Mouse (Mus musculus) ovary, postnatal 10 days (tissue): ENCODE data around the gene Sgms1.
A peak's percentile ranks its signal among the peaks of the same experiment; 100 is the strongest.

Experiments
- DNase-seq: peaks from one replicate; pipeline ENCODE4 v3.0.0; 2022; ENCODE audit warnings: low spot score

Gene Sgms1

DNA sequence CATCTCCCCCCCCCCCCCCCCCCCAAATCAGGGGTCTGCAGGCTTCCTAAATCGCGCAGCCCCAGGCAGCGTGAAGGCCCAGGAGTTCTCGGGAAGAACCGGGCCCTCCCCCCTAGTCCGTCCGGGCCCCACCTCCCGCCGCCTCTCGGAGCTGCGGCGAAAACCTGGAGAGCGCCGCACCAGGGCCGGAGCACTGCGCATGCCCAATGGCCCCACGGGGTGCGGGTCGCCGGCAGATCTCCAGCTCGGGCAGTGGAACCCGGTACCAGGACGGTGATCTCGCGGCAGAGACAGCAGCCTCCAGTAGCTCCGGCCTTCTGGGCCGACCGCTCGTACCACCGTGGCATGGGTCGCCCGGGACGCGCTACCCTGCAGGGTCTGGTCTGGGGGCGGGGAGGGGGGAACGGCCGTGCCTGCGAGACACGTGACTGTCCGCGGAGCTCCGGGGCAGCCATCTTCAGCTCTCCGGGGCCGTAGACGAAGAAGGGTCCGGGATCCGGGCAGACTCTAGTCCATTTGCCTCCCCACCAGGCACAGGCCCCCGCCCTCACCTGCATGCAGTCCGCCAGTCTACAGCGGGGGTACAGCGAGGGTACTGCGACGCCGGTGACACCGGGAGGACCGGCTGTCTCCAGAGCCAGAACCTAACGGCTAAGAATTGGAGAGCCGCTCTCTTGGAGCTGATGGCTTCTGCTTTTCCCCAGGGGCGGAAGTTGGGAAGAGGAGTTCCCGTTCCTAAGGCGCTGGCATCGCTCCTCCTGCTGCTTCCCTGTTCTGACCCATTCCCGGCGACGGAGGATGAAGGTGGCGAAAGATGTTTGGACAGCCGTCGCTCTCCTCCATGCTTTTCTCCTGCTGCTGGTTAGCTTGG lies at the start of gene Sgms1:
Sgms1 (minus strand) TSS at position 714 of the 871 bp plus-strand sequence.
- peak; percentile 88 for DNase-seq

DNA sequence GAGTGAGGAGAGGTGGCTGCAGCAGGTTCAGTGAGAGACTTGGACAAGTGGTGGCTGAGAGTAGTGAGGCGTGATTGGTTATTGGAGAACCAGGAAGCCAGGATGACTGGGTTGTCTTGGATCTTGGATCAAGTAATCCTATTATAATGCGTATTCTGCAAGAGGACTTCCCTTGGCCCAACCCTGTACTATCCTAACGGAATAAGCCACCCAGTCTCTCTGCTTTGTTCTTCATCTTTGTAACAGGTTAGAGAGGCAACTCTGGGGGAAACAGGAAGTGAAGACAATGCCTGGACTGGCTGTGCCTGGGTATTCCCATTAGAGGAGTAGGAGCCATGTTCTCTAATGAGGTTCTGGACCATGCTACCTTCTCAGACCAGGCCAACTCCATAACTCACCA lies 36.3 kb upstream of the Sgms1 start:
- DNase-seq: no peak

DNA sequence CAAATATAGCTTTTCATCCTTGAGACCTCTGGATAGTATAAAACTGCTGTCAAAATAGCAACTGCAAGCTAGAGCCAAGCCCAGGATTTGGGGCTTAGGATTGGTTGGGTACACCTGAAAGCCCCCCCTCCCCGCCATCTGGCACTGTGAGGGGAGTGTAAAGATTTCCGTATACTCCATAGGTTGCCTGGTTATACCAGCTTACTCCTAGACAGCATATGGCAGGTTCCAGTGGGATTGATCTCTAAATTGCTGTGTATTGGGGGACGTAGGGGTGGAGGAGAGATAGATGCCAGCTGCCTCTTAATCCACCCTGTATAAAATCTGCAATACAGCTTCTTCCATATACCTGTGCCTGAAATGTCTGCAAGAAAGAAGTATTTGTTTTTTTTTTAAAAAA lies 35.2 kb upstream of the Sgms1 start:
- no peak for DNase-seq

DNA sequence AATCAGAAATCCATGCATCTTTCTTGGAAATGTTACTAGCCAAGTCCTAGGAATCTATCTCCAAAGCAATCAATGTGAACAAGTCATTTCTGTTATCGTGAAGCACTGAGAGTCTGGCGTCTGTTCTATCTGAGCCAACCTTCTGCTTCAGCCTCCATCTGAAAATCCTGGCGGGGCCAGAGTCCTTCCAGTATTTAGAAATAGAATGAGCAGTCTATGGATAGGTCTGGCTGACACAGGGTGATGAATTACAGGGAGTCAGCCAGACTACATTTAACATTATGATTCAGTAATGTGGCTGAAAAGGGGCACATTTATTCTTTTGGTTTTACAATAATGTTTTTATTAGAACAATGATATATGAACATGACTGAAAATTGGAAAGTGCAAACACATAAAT lies 29.6 kb upstream of the Sgms1 start:
- no peak for DNase-seq

DNA sequence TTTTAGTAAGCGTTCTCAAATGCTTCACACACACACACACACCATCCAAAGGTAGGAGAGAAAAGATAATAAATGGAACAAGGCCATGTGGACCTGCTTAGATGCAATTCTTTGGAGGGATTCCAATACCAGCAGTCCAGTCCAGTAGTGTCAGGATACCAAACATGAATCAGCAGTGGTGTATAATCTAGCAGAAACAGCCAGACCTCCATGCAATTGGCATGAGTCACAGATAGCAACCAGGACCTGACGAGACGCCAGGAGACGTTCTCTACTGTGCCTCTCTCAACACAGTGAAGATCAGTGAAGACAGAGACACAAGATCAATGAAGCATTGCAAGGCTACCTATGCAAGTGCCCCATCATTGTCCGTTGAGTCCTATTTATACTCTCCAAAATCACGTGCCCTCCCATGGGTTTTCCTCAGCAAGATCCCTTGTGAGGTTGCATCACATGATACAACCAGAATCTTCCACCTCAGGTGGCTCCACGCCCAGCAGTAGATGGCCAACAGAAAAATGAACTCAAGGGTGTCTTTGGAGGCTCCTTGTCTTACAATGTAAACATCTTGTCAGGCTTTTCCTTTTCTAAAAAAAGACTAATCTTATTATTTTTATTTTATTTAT lies 27.3 kb upstream of the Sgms1 start:
- DNase-seq: no peak

DNA sequence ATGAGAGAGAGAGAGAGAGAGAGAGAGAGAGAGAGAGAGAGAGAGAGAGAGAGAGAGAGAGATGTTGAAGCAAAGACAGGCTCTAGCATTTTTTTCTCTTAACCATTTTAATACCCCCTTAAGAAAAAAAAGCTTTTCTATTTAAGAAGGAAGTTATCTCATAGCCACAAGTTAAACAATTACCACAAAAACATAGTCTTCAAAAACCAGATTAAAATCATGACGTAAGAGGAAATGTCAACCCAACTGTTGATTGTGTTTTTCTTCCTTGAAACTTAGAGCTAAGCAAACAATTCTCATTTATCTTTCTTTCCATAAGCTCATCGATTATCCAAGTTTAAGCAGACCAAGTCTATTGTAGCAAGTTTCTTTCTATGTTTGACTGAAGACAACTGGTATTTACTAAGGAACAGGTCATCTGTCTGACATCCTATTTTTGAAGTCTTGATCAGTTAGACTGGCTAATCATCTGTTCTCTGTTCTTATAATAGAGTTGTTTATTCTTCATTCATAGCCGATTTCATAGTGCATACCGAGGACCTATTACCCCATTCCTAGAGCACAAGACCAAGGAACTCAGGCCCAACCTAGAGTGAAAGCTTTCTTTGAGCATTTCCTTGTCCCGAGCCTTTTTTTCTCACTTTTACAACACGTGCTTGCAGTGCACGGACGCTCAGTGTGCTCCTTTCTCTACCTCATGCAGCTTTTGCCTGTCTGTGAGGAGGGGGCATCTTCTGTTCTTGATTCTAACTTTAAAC lies 20.3 kb upstream of the Sgms1 start:
- no peak for DNase-seq

DNA sequence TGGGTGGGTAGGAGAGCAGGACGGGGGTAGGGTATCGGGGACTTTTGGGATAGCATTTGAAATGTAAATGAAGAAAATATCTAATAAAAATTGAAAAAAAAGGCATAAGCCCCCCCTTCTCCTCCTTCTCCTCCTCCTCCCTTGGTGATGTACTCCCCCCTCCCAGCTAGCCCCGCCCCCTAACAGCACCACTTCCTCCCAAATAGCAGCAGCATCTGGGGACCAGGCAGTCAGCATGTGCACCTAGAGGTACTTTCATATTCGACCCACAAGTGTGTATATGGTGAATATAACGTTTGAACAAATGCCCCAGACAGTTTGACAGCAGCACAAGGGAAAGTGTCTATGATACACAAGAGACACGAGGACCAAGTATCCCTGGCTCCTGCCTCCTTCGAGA lies 17.2 kb upstream of the Sgms1 start:
- DNase-seq: no peak

DNA sequence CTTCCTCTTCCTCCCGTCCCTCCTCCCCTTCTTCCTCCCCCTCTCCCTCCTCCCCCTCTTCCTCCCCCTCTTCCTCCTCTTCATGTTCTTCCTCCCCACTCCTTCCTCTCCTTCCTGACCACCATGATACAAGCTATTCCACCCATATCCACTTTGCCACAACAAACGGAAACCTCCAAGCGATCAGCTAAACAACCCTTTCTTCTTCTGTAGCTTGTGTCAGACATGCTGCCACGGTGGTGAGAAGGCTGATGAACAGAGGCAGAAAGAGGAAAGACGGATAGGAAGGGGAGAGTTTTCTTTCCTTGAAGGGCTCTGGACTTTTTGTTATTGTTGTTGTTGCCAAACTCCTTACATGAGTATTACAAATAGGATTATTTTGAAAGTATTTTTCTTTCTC lies 14.9 kb upstream of the Sgms1 start:
- no peak for DNase-seq

DNA sequence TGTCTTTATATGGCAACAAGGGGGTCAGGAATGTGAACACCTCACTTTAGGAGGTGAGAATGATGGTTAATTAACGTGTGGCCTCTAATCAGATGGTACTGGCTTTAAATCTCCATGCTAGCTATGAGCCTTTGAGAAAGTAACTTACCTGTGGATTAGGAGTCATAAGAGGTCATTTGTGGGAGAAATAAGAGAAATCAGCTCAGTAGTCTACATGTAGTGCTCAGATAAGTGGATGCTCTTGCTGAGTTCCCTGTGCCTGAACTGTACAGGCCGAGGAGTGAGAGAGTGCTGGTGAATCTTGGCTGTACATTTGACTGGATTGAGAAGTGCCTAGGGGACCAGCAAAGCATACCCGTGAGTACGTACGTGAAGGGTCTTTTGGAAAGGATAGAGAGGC lies 14.3 kb upstream of the Sgms1 start:
- DNase-seq: no peak

DNA sequence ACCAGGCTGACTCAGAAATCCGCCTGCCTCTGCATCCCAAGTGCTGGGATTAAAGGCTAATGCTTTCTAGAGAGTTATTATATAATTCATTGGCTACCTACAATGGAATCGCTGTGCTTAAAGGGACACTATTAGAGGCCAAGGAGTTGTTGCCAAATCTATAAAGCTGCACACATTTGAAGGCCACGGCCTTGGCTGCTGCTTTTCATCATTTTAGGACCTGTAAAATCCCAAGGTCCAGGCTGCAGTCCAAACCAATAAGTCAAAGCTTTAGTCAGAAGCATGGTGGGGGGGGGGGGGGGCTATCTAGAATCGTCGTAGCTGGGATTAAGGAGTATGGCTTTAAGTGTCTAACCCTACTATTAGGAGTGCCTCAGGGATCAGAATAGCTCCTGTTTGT lies 9.0 kb upstream of the Sgms1 start:
- DNase-seq: no peak

DNA sequence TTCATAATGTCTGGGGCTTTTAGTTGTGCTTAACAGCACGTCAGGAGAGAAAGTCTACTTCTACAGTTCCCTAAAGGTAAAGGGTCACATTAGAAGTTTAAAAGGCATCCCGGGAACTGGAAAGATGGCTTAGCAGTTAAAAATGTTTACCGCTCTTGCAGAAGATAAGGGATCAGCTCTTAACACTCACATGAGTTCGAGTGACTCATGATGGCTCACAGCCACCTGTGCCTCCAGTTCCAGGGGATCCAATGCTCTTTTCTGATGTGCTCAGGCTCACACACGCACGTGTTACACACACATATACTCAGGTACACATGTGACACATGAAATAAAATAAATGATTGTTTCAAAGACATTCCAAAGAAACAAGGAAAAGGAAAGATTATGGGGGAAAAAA lies 6.8 kb upstream of the Sgms1 start:
- no peak for DNase-seq

DNA sequence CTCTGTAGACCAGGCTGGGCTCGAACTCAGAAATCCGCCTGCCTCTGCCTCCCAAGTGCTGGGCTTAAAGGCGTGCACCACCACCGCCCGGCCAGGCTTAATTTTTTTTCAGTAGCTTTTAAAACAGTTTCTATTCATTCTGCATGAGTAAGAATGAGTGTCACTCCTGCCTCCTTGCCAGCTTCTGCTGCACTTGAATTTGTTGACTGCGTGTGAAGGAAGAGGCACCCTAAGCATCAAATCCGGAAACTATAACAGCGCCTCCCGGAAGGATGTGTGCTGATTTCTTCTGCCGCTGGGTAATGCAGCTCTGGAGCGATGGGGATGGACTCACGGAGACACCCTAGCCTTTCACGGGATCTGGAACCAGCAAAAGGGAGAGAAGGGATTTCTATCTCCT lies 5.3 kb upstream of the Sgms1 start:
- DNase-seq: no peak

DNA sequence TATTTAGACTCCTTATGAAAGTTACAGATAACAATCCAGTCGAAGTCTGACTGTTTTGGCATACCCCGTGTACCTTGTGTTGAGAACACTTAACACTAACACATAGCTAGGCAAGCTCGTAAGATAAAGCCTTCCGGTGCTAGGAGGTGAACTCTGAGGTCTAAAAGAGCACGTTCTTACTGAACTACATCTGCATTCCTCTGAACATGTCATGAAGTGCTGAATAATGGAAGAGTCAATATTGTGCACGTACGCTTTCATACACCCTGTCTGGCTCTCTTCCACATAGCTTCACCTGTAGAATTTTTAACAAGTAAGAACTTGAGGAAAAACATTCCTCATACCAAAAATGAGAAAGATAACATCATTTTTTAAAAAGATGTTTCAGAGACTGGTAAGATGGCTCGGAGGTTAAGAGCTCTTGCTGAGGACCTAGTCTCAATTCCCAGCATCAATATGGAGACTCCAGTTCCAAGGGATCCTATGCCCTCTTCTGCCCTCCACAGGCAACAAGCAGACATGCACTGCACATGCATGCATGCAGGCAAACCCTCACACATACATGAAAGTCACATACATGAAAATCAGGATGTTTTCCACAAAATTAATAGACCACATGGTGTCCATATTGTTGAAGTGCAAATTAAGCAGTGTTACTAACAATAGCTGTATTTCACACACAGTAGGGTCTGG lies 4.4 kb upstream of the Sgms1 start:
- no peak for DNase-seq

DNA sequence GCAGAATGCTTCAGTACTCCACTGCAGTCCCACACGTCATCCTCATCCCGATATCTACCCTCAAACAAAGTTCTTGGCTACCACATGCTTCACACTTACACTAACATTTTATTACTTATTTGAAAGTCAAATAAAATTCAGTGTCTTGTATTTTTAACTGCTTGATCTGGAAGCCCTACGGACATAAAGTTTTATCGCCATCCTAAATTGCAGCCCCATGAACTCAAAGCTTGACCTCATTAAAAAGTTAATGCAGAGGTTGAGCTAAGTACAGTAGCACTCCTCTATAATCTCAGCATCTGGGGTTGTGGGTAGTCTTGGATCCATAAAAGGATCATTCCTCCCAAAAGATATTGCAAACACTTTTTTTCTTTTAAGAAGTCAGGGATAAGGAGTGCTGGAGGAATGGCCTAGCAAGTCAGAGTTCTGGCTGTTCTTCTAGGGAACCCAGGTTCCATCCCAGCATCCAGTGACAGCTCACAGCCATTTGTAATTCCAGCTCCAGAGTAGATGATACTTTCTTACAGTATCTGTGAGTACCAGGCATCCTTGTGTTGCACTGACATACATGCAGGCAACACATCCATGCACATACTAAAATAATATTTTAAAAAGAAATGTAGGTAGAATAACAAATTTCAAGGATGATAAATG lies 3.7 kb upstream of the Sgms1 start:
- DNase-seq: no peak

DNA sequence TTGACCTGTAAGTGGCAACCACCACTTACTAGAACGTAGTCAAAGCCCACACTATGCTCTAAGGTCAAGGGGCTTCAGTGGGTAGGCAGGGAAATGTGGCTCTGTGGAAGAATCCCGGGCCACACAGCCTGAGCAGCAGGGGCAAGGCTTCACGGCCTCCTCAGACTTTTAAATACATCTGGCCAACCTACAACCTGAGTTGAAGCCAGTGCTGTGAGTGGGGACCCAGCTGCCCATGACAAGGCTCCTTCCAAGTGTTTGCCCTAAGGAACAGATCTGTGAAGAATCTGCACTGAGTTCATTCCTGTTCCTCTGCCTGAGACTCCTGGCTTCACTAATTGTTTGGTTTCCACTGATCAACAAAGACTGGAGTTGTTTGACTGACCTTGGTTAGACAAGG lies 1.9 kb upstream of the Sgms1 start:
- DNase-seq: no peak

DNA sequence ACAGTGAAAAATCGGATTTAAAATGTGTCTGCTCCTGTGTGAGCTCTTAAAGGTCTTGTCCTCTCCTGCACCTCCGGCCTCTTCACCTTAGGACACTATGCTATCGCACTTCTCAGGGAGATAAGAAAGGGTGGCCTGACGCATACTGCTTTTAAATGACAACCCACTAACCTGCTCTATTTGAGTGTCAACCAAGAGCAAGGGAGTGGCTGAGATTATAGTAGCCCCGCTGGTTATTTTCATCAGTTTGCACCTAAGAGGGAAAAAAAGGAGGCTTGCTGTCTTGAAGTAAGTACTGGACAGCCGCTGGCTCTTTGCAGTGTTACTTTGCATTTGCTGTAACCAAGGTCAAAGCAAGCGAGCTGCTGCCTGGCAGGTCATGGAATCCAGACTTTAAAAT lies 602 bp upstream of the Sgms1 start:
- no peak for DNase-seq

DNA sequence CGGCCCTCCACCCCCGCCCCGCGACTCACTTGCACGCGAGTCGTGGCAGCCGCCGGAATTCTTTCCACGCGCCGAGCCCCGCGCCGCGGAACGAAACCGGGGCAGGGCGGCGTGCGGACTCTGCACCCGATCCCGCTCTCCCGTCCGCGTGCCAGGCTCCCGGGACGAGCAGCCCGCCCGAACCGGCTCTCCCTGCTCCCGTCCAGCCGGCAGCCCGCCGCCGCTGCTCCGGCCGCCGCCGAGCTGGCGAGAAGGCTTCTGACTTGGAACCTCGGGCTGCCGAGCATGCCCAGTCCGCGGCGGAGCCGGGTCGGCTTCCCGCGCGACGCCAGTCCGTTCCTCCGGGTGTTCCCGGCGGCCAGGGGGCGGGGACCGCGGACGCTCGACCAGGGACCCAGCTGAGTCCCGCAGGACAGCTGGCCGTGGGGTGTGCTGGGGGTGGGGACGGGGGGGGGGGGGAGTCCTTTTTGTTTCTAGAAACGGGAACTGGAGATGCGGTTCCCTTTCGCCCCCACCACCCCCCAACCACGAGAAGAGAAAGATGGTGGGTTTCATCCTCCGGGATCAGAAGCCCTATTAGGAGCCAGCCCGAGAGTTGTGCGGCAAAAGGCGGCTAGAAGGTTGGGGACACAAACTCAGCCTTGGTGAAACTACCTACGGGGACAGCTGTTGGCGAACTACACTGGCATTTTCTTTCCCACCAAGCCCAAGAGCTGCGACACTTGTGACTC lies 1.2 kb downstream of the Sgms1 start:
- peak; percentile 85 for DNase-seq

DNA sequence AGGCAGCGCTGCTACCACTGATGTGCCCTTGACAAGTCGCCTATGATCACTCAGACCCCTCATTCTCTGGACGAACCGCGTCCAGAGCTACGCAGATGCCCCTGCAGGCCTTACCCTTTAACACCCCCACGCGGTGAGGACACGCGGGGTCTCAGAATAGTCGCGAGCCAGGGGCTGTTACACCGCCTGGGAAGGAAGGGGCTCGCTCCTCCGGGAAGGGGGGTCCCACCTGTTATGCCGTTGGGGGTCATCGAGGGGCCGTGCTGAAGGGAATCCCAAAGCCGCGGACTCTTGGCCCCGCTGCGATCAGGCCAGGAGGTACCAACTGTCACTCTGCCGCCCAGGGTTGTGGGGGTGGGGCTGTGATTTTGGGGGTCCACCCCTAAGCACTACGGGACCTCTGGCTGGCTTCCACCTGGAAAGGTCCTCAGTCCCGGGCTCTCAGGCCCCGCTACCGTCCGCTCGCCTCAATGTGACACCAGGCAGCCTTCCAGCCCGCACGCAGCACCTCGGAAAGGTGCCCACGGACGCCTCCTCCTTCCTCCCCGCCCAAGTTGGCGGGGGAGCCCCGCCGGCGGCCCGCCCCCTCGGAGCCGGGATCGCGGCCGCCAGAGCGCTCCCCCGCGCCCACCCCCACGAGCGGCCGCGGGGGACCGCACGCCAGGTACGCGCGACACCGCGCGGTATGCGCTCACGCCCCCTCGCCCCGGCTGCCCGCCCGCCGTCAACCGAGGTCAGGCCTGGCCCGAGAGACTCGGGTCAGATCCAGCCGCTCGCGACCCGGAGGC lies 1.9 kb downstream of the Sgms1 start:
- DNase-seq: no peak

DNA sequence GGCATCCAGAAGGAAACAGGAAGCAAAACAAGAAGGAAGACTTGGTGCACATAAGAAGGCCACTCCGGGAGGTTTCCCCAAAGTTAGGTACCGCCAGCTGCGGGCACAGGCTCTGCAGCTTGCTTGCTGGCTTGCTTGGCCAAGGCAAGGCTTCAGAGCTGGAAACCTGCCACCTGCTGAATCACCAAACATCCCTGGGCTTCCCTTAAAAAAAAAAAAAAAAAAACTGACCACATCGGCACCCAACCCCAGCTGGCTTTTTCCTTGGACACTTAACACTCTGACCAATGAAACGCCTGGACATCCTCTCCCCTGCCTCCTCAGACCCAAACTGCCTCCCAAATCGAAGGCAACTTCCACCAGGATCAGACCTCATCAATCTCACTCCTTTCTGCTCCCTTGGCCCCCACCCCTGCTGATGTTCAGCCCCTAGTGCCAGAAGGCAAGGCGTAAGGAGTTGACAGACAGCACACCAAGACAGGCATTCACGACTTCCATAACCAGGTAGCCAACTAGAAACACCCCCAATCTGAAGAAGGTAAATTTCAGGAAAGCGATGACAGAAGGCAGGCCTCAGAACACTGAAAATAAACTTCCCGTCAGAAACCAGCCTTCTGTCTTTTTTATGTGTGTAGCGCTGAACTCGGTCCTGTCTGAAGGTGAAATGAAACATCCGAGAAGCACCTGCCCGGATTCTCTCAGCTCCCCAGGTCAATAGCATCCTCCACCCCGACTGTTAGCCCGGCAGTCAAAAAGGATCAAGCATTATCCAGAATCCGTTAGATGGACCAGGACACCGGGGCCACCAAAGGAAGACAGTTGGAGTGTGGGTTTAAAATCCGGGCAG lies 2.7 kb downstream of the Sgms1 start:
- no peak for DNase-seq
